Mouse (Mus musculus): ENCODE results near the gene Gtf2h2. TPM values are rescaled to one million over a fixed set of nuclear protein-coding genes. Genes with fewer than 3 reads are reported as not detected.

The Gtf2h2 gene
- polyA plus RNA-seq (2014; fragmentation: Nextera tagmentation; extraction: Ambion mirVana), result 82.1 and 91.5 TPM in 2 replicates

- DNase-seq (ENCODE audit: low spot score) (peak; percentile 90), ATAC-seq (replicated peaks; ENCODE audit: insufficient number of reproducible peaks, low FRiP score, low TSS enrichment, low read depth) (peak; percentile 85)
- whole genome bisulfite sequencing, result under 1% methylated on average over 50 of the region's 51 CpGs
These were observed at the start of gene Gtf2h2 for GRCm38 (mm10) chr13:100492061-100492787. Gene Gtf2h2, minus strand, starts transcription at chr13:100492579.

DNA sequence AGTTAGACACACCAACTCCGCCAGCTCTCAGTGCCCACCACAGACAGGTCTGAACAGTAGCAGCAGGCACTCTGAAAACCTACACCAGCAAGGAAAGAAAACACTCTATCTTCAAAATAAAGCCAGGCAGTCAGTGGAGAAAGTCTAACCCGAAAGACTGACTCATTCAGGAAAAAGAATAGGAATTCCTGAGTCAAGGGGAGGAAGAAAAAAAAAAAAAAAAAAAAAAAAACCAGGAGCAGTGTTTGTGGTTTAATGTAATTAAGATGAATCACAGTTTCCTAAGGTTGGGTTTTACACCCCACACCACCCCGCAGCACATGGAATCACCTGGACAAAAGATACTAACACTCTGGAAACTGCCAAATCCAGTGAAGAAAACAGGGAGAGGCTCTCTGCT is 43.8 kb upstream of the Gtf2h2 start:
- H3K27ac ChIP-seq (replicated peaks; ENCODE audit: low read depth, low read length), result no peak overlapping the region
- no peaks in the 10 kb centered on the region for H3K4me1 ChIP-seq (ENCODE audit: control insufficient read depth, insufficient read depth, low read length)
- ATAC-seq (replicated peaks; ENCODE audit: insufficient number of reproducible peaks, low FRiP score, low TSS enrichment, low read depth) (no peak), DNase-seq (ENCODE audit: low spot score) (no peak)
- no peaks in the 10 kb centered on the region for H3K36me3 ChIP-seq (replicated peaks; ENCODE audit: control insufficient read depth, insufficient read depth, low read depth, low read length)
- no peaks in the 10 kb centered on the region for H3K27me3 ChIP-seq (ENCODE audit: control insufficient read depth, insufficient read depth, low read length)
- no peak overlapping the region for H3K9ac ChIP-seq (replicated peaks; ENCODE audit: low read length)
- 83% methylated on average over 3 of the region's 3 CpGs for WGBS
- no peak overlapping the region for H3K4me3 ChIP-seq (ENCODE audit: low read depth, low read length)
- no peaks in the 10 kb centered on the region for H3K9me3 ChIP-seq (replicated peaks; ENCODE audit: control insufficient read depth, low read length)
- H3K4me2 ChIP-seq (ENCODE audit: low read depth, low read length), result no peak overlapping the region

More at GRCm38 (mm10) chr13:100492061-100492787, at the start of gene Gtf2h2:
- Histone ChIP-seq H3K27me3 (ENCODE audit: control insufficient read depth, insufficient read depth, low read length) (no peaks in the 10 kb centered on the region), H3K4me3 (ENCODE audit: low read depth, low read length) (peak within 1 kb of the TSS; percentile 90), H3K9ac (replicated peaks; ENCODE audit: low read length) (peak within 1 kb of the TSS; percentile 90), H3K4me1 (ENCODE audit: control insufficient read depth, insufficient read depth, low read length) (no peaks in the 10 kb centered on the region), H3K36me3 (replicated peaks; ENCODE audit: control insufficient read depth, insufficient read depth, low read depth, low read length) (no peaks in the 10 kb centered on the region; the same call in 1 of the 2 replicates), H3K9me3 (replicated peaks; ENCODE audit: control insufficient read depth, low read length) (no peaks in the 10 kb centered on the region), H3K27ac (replicated peaks; ENCODE audit: low read depth, low read length) (peak within 1 kb of the TSS; percentile 75), H3K4me2 (ENCODE audit: low read depth, low read length) (peak within 1 kb of the TSS; percentile 36)

- Histone ChIP-seq H3K9ac (replicated peaks; ENCODE audit: low read length) (no peak overlapping the region), H3K4me2 (ENCODE audit: low read depth, low read length) (no peak overlapping the region), H3K9me3 (replicated peaks; ENCODE audit: control insufficient read depth, low read length) (no peaks in the 10 kb centered on the region), H3K27me3 (ENCODE audit: control insufficient read depth, insufficient read depth, low read length) (no peaks in the 10 kb centered on the region), H3K27ac (replicated peaks; ENCODE audit: low read depth, low read length) (no peak overlapping the region), H3K36me3 (replicated peaks; ENCODE audit: control insufficient read depth, insufficient read depth, low read depth, low read length) (no peaks in the 10 kb centered on the region), H3K4me3 (ENCODE audit: low read depth, low read length) (no peak overlapping the region), H3K4me1 (ENCODE audit: control insufficient read depth, insufficient read depth, low read length) (no peaks in the 10 kb centered on the region)
- DNase-seq (ENCODE audit: low spot score) (no peak), ATAC-seq (replicated peaks; ENCODE audit: insufficient number of reproducible peaks, low FRiP score, low TSS enrichment, low read depth) (no peak)
- WGBS, result 57% methylated on average over 6 of the region's 6 CpGs
These were observed 40.5 kb upstream of the Gtf2h2 start for GRCm38 (mm10) chr13:100532788-100533365.

DNA sequence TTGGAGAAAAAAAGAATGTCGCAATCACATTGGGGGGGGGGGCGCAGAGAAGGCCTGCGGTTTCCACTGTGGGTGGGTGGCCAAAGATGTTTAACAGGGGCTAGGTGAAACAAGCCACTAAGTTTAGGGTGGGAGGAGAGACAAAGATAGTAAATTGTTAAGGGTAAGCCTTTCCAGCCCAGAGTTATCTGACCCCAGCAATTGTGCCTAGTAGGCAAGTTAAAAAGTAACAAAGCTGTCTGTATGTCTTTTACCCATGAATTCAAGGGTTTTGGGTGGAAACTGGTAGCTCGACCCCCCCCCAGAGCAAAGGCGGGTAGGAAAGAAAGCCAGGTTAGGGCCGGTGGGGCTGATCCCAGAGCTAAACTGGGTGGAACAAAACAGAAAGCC is 34.3 kb upstream of the Gtf2h2 start:
- Histone ChIP-seq H3K4me2 (ENCODE audit: low read depth, low read length) (no peak overlapping the region), H3K9me3 (replicated peaks; ENCODE audit: control insufficient read depth, low read length) (no peaks in the 10 kb centered on the region), H3K36me3 (replicated peaks; ENCODE audit: control insufficient read depth, insufficient read depth, low read depth, low read length) (no peaks in the 10 kb centered on the region), H3K4me1 (ENCODE audit: control insufficient read depth, insufficient read depth, low read length) (no peaks in the 10 kb centered on the region), H3K27ac (replicated peaks; ENCODE audit: low read depth, low read length) (no peak overlapping the region), H3K9ac (replicated peaks; ENCODE audit: low read length) (no peak overlapping the region), H3K27me3 (ENCODE audit: control insufficient read depth, insufficient read depth, low read length) (no peaks in the 10 kb centered on the region), H3K4me3 (ENCODE audit: low read depth, low read length) (no peak overlapping the region)
- no peak for DNase-seq (ENCODE audit: low spot score)
- ATAC-seq (replicated peaks; ENCODE audit: insufficient number of reproducible peaks, low FRiP score, low TSS enrichment, low read depth), result no peak
- WGBS, result 65% methylated on average over 6 of the region's 6 CpGs

DNA sequence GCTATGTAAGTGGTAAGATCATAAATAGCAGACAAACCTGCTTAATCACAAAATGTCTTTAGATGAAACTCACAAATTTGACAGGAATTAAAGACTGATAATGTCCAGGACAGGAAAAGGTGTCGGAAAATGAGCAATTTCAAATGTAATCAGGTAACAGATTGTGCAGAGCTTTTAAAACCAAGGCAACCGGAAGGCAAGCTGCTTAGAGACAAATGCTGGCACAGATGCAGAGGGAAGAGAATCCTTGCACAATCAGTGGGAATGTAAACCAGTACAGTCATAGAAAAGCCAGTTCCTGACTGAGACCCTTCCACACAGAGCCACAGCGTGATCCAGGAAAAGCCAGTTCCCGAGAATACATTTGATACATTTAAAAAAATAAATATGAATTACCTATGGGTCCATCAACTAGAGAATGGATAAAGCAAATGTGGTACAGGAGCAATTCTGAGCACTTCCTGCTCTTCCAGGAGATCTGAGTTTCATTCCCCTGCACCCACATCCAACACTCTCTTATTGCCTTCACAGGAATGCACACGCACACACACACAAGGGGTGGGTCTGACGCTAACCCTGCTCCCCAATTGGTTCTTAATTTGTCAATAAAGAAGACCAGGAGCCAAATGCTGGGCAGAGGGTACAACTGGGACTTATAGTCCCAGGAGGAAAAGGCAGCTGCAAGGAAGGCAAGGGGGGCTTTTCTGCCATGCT is 33.7 kb upstream of the Gtf2h2 start:
- H3K27me3 ChIP-seq (ENCODE audit: control insufficient read depth, insufficient read depth, low read length), result no peaks in the 10 kb centered on the region
- H3K4me1 ChIP-seq (ENCODE audit: control insufficient read depth, insufficient read depth, low read length), result no peaks in the 10 kb centered on the region
- DNase-seq (ENCODE audit: low spot score) (no peak), ATAC-seq (replicated peaks; ENCODE audit: insufficient number of reproducible peaks, low FRiP score, low TSS enrichment, low read depth) (no peak)
- no peak overlapping the region for H3K4me2 ChIP-seq (ENCODE audit: low read depth, low read length)
- H3K27ac ChIP-seq (replicated peaks; ENCODE audit: low read depth, low read length), result no peak overlapping the region
- H3K9ac ChIP-seq (replicated peaks; ENCODE audit: low read length), result no peak overlapping the region
- H3K36me3 ChIP-seq (replicated peaks; ENCODE audit: control insufficient read depth, insufficient read depth, low read depth, low read length), result no peaks in the 10 kb centered on the region
- H3K9me3 ChIP-seq (replicated peaks; ENCODE audit: control insufficient read depth, low read length), result no peaks in the 10 kb centered on the region
- H3K4me3 ChIP-seq (ENCODE audit: low read depth, low read length), result no peak overlapping the region
- WGBS, result 78% methylated on average over 6 of the region's 6 CpGs

DNA sequence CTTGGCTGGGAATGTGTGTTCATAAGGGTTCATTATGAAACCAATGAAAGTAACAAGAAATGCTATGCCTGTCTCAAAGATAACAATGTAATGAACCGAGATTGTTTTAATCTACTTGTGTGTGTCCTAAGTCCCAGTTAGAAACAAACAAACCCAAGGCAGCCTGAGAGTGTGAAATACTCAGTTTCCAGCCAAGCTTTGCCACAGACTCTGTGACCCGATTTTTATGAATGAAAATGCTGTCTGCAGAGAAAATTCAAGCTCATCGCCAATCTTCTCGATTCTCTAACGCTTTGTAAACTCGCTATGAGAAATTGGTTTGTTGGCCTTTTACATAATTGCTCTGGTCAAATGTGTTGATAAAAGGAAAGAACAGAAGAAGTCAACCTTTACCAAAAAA is 32.5 kb upstream of the Gtf2h2 start:
- DNase-seq (ENCODE audit: low spot score), result no peak
- ATAC-seq (replicated peaks; ENCODE audit: insufficient number of reproducible peaks, low FRiP score, low TSS enrichment, low read depth), result no peak
- Histone ChIP-seq H3K27me3 (ENCODE audit: control insufficient read depth, insufficient read depth, low read length) (no peaks in the 10 kb centered on the region), H3K4me1 (ENCODE audit: control insufficient read depth, insufficient read depth, low read length) (no peaks in the 10 kb centered on the region), H3K36me3 (replicated peaks; ENCODE audit: control insufficient read depth, insufficient read depth, low read depth, low read length) (no peaks in the 10 kb centered on the region), H3K9ac (replicated peaks; ENCODE audit: low read length) (no peak overlapping the region), H3K4me2 (ENCODE audit: low read depth, low read length) (no peak overlapping the region), H3K4me3 (ENCODE audit: low read depth, low read length) (no peak overlapping the region), H3K27ac (replicated peaks; ENCODE audit: low read depth, low read length) (no peak overlapping the region), H3K9me3 (replicated peaks; ENCODE audit: control insufficient read depth, low read length) (no peaks in the 10 kb centered on the region)
- 91% methylated on average over 6 of the region's 6 CpGs for whole genome bisulfite sequencing

DNA sequence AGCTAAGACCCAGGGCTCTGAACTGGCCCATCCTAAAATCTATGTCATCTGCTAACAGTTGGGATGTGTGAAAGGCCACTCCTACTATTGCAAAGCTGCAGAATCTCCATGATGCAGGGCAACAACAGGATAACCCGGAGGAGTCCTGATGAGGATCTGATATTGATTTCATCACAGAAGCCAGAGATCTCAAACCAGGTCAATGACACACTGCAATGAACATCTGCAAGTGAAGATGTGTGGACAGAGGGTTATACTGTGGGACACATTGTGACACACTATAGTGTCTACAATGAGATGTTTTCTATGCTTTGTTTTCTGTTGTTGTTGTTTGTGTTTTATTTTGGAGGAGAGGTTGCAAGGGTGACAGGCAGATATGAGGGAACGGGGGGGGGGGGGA is 31.3 kb upstream of the Gtf2h2 start:
- Histone ChIP-seq H3K9ac (replicated peaks; ENCODE audit: low read length) (no peak overlapping the region), H3K4me2 (ENCODE audit: low read depth, low read length) (no peak overlapping the region), H3K9me3 (replicated peaks; ENCODE audit: control insufficient read depth, low read length) (no peaks in the 10 kb centered on the region), H3K27ac (replicated peaks; ENCODE audit: low read depth, low read length) (no peak overlapping the region), H3K4me1 (ENCODE audit: control insufficient read depth, insufficient read depth, low read length) (no peaks in the 10 kb centered on the region), H3K36me3 (replicated peaks; ENCODE audit: control insufficient read depth, insufficient read depth, low read depth, low read length) (no peaks in the 10 kb centered on the region), H3K27me3 (ENCODE audit: control insufficient read depth, insufficient read depth, low read length) (no peaks in the 10 kb centered on the region), H3K4me3 (ENCODE audit: low read depth, low read length) (no peak overlapping the region)
- ATAC-seq (replicated peaks; ENCODE audit: insufficient number of reproducible peaks, low FRiP score, low TSS enrichment, low read depth) (no peak), DNase-seq (ENCODE audit: low spot score) (no peak)
- 82% methylated on average over 2 of the region's 2 CpGs for WGBS
